Mouse (Mus musculus): ENCODE measurements around the gene 3830406C13Rik.
A peak's percentile ranks its signal among the peaks of the same experiment; 100 is the strongest.

Gene 3830406C13Rik

GRCm38 (mm10) chr14:12343451-12343941 lies 59.5 kb downstream of the 3830406C13Rik start:
- DNase-seq = peak in 1 of 2 experiments; percentile 5

GRCm38 (mm10) chr14:12344061-12344745 lies 60.2 kb downstream of the 3830406C13Rik start:
- no peak for DNase-seq

GRCm38 (mm10) chr14:12344746-12345240 lies 60.8 kb downstream of the 3830406C13Rik start:
- peak; percentile 32 to 43 for DNase-seq

- peak in 1 of 2 experiments; percentile 11 for DNase-seq
These were observed 61.4 kb downstream of the 3830406C13Rik start for GRCm38 (mm10) chr14:12345241-12345921.

DNA sequence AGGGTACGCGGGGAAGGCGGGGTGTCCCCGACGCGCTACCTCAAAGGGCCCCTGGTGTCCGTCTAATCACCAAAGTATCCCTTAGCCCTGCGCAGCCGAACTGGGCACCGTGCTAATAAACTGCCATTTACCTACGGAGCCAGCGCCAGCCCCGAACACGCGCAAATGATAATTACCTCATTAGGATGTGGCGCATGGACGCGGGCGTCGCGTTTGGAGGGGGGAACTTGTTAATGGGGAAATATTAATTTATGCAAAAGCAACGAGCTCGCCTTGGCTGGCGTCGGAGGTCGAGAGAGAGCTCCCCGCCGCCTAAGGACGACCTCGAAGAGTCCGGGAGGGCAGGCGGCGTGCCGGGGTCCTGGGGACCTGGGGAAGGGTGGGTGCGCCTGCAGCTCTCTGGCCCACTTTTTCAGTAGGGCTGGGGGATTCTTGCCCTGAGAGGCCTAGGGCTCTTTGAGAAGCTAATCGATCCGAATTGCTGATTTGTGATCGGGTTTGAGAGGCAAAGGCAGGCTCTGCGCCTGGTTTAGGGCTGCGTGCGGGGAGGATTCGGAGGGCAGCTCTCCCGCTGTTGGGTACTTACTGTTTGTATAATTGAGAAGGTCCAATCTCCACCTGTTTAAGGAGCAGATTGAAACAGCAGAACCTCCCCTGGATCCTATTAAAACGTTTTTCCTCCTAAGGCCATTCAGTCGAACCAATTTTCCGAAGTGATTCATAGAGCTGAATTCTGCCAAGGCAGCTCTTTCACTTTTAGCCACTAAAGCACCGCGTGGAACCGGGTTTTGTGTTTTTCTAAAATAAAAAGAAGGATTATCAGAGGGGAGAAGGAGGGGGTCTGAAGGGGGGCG lies 62.3 kb downstream of the 3830406C13Rik start:
- peak in 1 of 2 experiments; percentile 10 for DNase-seq

GRCm38 (mm10) chr14:12346865-12347600 lies 63.1 kb downstream of the 3830406C13Rik start:
- DNase-seq = peak in 1 of 2 experiments; percentile 15

DNA sequence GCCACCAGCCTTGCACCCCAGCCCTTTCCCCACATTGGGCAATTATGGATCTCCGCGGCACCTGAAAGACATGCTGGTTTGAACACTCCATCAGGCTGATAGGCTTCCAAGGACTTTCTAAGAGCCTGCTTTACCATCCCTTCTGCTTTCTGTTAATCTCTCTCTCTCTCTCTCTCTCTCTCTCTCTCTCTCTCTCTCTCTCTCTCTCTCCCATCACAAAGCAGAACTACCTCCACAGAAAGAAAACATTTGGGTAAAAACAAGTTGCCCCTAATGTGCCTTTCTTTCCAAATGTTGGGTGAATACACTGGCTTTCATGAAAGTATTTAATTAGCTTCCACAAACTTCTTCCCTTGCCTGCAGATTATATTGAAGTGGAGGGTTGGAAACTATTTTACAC lies 64.1 kb downstream of the 3830406C13Rik start, which contains the start of gene Fezf2:
Fezf2 (minus strand) TSS at position 101 of the 400 bp plus-strand sequence.
- DNase-seq = no peak

GRCm38 (mm10) chr14:12349334-12350090 lies 65.5 kb downstream of the 3830406C13Rik start:
- no peak for DNase-seq

GRCm38 (mm10) chr14:12350271-12350916 lies 66.4 kb downstream of the 3830406C13Rik start:
- no peak for DNase-seq
